Mouse (Mus musculus): ENCODE measurements around the gene Tgfb3. TPM values are rescaled to one million over a fixed set of nuclear protein-coding genes. Genes with fewer than 3 reads are reported as not detected.

The Tgfb3 gene
- polyA plus RNA-seq, 1 experiment from 2014 or later = 15.3 TPM

DNA sequence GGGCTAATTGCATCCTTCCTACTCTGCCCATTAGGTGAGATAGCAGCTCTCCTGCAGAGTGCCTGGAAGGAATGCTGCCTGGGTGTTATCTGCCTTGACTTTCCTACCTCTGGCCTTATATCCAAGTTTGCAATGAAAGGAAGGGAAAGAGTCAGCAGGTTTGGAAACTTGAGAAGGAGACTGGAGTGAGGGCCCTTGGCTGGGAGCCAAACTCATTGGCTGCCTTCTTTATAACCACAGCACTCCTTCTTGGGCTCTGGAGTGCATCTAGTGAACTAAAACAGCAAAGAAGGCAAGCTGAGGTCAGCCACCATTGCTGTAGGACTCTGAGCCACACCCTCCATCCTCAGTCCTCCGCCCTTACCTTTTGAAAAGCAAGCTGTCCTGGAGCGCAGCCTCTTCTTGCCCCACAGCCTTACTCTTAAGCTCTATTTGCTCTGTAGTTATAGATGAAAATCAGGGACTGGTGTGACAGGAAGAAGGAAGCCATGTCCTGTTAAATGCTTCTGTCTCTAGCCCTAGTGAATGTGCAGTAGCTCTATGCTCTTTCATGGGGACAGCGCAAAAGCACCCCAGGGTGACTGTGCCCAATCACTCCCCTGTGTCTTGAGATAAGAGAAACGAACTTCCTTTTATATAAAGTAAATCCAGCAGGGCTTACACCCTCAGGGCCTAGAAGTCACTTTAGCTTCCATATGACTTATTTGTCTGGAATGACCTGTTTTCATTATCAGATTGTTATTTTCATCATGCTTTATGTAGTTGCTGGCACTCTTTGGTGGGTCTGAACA, 55.6 kb downstream of the Tgfb3 start:
- WGBS = 73% methylated on average over 4 of the region's 4 CpGs
- 0 out of 2 replicates have a peak, but pooled peaks cover 3% of the 10 kb centered on the region for H3K36me3 ChIP-seq
- 0 out of 2 replicates have a peak overlapping the region, but pooled peaks have one; percentile 31 for H3K27ac ChIP-seq

DNA sequence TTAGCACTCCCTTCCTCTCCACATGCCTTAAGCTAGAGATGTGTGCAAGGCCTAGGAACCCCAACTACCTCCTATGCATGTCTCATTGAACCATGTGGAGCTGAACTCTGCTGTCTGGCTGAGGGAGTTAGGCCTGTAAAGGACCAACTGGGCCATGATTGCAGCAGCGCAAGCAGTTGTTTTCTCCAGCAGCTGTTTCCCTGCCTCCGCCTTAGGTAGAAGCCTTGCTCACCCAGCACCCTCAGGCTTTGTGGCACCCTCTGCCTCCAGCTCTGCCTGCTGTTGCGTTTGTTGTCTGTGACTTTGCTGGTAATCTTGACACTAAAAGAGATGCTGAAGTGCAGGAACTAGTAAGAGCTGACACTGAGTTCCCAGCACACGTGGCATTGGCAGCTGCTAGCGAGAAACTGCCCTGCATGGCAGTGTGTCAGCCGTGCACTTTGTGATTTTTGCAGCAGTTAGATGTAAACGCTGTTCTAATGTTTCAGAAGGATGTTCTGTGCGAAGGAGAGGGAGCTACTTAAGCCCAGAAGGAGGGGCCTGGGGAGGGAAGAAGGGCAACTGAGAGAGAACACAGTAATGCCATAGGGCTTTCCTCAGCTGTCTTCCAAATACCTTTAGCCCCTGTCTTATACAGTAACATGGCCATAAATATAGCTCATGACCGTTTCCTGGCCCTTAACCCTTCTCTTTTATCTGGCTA, 56.4 kb downstream of the Tgfb3 start:
- Histone ChIP-seq H3K27me3 (ENCODE audit: insufficient read depth, poor library complexity, severe bottlenecking) (no peaks in the 10 kb centered on the region), H3K9me3 (no peaks in the 10 kb centered on the region), H3K4me3 (no peak overlapping the region), H3K36me3 (0 out of 2 replicates have a peak, but pooled peaks cover 3% of the 10 kb centered on the region), H3K4me1 (peaks cover 45% of the 10 kb centered on the region), H3K27ac (peak overlapping the region; percentile 36)
- 64% methylated on average over 9 of the region's 9 CpGs for WGBS
- DNase-seq (ENCODE audit: low spot score) = no peak

More for the DNA sequence above, 55.6 kb downstream of the Tgfb3 start:
- DNase-seq (ENCODE audit: low spot score) = no peak
- Histone ChIP-seq H3K4me1 (peaks cover 53% of the 10 kb centered on the region), H3K27me3 (ENCODE audit: insufficient read depth, poor library complexity, severe bottlenecking) (no peaks in the 10 kb centered on the region), H3K9me3 (no peaks in the 10 kb centered on the region), H3K4me3 (no peak overlapping the region)

DNA sequence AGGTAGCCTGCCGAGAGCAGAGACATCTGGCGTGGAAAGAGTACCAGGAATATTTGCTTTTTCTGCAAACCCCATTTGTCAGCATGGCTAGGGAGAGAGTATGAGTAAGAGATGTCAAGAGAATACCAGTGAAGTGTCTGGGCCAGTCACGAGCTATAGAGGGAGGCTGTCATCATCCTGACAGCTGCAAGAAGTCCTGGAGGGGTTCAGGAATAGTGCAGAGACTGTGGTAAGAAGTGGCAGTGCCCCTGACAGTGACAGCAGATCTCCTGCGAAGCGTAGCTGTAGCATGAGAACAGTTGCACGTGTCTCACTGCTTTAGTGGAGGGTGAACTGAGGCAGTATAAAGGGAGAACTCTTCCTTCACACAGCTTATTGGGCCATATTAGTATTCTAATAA, 57.3 kb downstream of the Tgfb3 start:
- DNase-seq (ENCODE audit: low spot score) = no peak
- no peak overlapping the region for H3K4me3 ChIP-seq
- peaks cover 37% of the 10 kb centered on the region for H3K4me1 ChIP-seq
- WGBS = 51% methylated on average over 6 of the region's 6 CpGs
- no peaks in the 10 kb centered on the region for H3K27me3 ChIP-seq (ENCODE audit: insufficient read depth, poor library complexity, severe bottlenecking)
- 0 out of 2 replicates have a peak, but pooled peaks cover 3% of the 10 kb centered on the region for H3K36me3 ChIP-seq
- no peaks in the 10 kb centered on the region for H3K9me3 ChIP-seq
- H3K27ac ChIP-seq = 0 out of 2 replicates have a peak overlapping the region, but pooled peaks have one; percentile 16

DNA sequence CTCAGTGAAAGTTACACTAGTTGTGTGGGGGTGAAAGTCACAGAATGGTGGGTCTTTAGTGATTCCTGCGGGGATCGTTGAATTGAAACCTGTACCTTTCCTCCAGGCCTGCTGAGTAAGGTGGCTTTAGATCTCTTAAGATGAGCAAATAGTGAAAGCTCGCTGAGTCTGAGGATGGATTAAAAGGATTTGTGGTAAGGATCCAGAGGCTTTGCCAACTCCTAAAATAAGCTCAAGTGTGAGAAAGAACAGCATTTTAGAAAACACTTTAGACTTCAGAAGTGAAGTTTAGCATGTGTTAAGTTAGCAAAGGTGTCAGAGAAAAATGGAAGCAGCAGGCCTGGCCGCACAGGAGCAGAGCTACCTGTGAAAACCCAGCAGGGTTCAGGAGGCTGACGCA, 61.5 kb downstream of the Tgfb3 start:
- H3K27ac ChIP-seq = no peak overlapping the region
- H3K4me1 ChIP-seq = peaks cover 22% of the 10 kb centered on the region
- no peaks in the 10 kb centered on the region for H3K27me3 ChIP-seq (ENCODE audit: insufficient read depth, poor library complexity, severe bottlenecking)
- no peak for DNase-seq (ENCODE audit: low spot score)
- H3K4me3 ChIP-seq = no peak overlapping the region
- peaks cover 10% of the 10 kb centered on the region for H3K36me3 ChIP-seq
- WGBS = 62% methylated on average over 5 of the region's 5 CpGs
- no peaks in the 10 kb centered on the region for H3K9me3 ChIP-seq

DNA sequence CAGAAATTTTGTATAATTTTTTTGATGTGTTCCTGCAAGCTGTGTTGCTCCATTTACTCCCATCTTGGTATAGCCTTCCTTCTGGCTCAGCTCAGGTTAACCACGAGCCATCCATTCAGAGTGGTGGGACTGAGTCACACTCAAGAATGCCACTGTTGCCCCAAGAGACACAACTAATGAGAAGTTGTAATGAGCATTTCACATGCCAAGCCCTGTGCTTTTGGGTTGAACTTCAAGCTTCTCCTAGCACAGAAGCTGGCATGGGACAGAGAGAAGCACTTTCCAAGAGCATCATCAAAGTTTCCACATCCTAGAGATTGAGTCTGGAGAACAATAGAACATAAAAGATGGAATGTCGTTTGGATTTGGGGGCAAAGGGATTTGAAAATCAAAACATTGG, 63.7 kb downstream of the Tgfb3 start:
- Histone ChIP-seq H3K36me3 (peaks cover 10% of the 10 kb centered on the region), H3K27me3 (ENCODE audit: insufficient read depth, poor library complexity, severe bottlenecking) (no peaks in the 10 kb centered on the region), H3K4me3 (no peak overlapping the region), H3K9me3 (no peaks in the 10 kb centered on the region), H3K4me1 (peaks cover under 1% of the 10 kb centered on the region; the same call in 1 of the 2 replicates), H3K27ac (no peak overlapping the region)
- no peak for DNase-seq (ENCODE audit: low spot score)
- 74% methylated on average over 2 of the region's 2 CpGs for WGBS

DNA sequence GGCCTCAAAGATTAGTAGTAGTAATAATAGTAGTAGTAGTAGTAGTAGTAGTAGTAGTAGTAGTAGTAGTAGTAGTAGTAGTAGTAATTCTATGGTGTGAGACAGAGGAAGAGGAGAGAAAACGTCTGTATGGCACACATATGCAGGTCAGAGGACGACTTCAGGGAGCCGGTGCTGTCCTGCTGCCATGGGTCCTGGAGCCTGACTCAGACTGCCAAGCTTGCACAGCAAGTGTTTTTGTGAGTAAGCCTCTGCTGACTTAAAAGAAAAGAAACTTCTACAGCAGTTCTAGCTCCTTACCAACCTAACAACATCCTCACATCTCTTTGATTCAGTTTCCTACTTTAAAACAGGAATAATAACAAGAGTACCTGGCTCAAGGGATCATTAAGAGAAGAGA, 64.2 kb downstream of the Tgfb3 start:
- no peaks in the 10 kb centered on the region for H3K4me1 ChIP-seq
- H3K4me3 ChIP-seq = no peak overlapping the region
- no peak for DNase-seq (ENCODE audit: low spot score)
- H3K27me3 ChIP-seq (ENCODE audit: insufficient read depth, poor library complexity, severe bottlenecking) = no peaks in the 10 kb centered on the region
- 93% methylated on average over 3 of the region's 3 CpGs for WGBS
- peaks cover 10% of the 10 kb centered on the region for H3K36me3 ChIP-seq
- no peak overlapping the region for H3K27ac ChIP-seq
- no peaks in the 10 kb centered on the region for H3K9me3 ChIP-seq

DNA sequence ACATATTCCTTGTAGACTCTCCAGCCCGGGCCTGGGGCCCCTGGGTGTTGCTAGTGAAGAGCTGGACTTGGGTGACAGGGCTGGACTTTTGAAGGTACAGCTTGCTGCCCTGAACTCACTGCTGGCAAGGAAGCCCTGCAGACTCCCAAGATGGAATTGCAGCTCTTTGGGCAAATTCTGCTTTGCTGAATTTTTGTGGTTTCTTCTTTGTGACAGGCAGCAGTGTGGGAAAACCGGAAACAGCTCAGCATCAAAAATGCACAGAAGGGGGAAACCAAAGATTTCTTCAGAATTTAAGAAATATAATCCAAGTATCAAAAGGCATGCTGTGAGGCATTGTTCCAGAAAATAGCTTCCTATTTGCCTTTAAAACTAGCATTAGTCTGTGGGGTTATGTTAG, 64.7 kb downstream of the Tgfb3 start:
- H3K27ac ChIP-seq = no peak overlapping the region
- H3K9me3 ChIP-seq = no peaks in the 10 kb centered on the region
- no peak overlapping the region for H3K4me3 ChIP-seq
- no peaks in the 10 kb centered on the region for H3K27me3 ChIP-seq (ENCODE audit: insufficient read depth, poor library complexity, severe bottlenecking)
- H3K4me1 ChIP-seq = peaks cover under 1% of the 10 kb centered on the region; the same call in 1 of the 2 replicates
- no peak for DNase-seq (ENCODE audit: low spot score)
- 90% methylated on average over 2 of the region's 2 CpGs for WGBS
- H3K36me3 ChIP-seq = peaks cover 10% of the 10 kb centered on the region

DNA sequence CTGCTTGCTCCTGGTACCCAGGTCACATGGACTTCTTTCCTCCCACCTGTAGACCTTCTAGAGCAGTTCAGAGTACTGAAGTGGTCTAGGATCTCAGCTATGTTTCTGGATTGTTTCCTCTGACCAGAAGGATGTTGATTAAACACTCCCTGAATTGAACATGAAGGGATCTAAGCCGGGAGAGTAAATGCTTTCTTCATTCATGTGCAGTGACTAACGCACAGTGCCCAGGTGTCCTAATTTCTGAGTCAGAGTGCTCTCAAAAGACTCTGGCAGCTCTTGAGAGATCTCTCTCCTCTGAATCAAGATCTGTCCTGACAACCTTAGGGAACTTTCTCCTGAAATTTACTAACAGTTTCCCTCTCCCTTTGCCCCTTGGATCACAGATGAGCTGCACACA, 66.6 kb downstream of the Tgfb3 start:
- WGBS = 84% methylated on average over 2 of the region's 2 CpGs
- no peak for DNase-seq (ENCODE audit: low spot score)
- H3K4me1 ChIP-seq = peaks cover 18% of the 10 kb centered on the region
- no peak overlapping the region for H3K27ac ChIP-seq
- H3K36me3 ChIP-seq = peaks cover 10% of the 10 kb centered on the region
- no peaks in the 10 kb centered on the region for H3K9me3 ChIP-seq
- H3K27me3 ChIP-seq (ENCODE audit: insufficient read depth, poor library complexity, severe bottlenecking) = no peaks in the 10 kb centered on the region
- no peak overlapping the region for H3K4me3 ChIP-seq

DNA sequence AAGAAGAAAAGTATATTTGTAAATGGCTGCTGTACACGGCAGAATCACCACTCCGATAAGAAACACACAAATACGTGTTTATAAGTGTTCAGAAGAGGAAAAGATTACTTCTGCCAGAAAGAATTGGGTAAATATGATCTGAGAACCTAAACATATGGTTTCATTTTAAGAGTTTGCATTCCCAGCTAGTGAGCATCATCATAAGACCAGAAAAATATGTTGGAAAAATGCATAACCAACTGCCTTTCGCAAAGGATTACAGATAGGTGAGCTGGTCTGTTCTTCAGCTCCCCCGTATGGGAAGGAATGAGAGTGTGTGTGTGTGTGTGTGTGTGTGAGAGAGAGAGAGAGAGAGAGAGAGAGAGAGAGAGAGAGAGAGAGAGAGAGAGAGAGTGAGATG, 68.2 kb downstream of the Tgfb3 start:
- DNase-seq (ENCODE audit: low spot score) = no peak
- 84% methylated on average over 5 of the region's 5 CpGs for WGBS
- Histone ChIP-seq H3K9me3 (no peaks in the 10 kb centered on the region), H3K27me3 (ENCODE audit: insufficient read depth, poor library complexity, severe bottlenecking) (no peaks in the 10 kb centered on the region), H3K4me3 (no peak overlapping the region), H3K36me3 (peaks cover 10% of the 10 kb centered on the region), H3K27ac (no peak overlapping the region), H3K4me1 (peaks cover 22% of the 10 kb centered on the region)

DNA sequence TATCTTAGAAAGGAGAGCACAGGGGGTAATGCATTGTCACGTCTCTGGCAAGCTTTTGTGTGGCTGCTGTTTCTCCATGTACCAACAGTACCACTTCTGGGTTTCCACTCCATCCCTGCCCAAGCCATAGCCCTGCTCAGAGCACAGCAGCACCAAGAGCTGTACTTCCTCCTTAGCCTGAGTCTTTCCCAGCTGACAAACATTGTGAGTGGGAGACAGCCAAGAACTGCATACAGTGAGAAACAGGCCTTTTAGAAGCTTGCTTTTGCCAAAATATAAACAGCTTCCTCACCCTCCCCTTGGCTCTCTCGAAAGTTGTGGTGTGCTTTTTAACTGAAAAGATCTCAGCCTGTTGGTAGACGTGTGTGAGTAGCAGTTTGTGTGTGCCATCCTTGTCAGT, 71.5 kb downstream of the Tgfb3 start:
- no peaks in the 10 kb centered on the region for H3K9me3 ChIP-seq
- no peak overlapping the region for H3K4me3 ChIP-seq
- no peak for DNase-seq (ENCODE audit: low spot score)
- H3K27me3 ChIP-seq (ENCODE audit: insufficient read depth, poor library complexity, severe bottlenecking) = no peaks in the 10 kb centered on the region
- H3K4me1 ChIP-seq = peaks cover 22% of the 10 kb centered on the region
- H3K27ac ChIP-seq = peak overlapping the region; percentile 79
- 58% methylated on average over 3 of the region's 3 CpGs for WGBS
- H3K36me3 ChIP-seq = no peaks in the 10 kb centered on the region

Other genes with a start within 250 kb of the Tgfb3 start
- 104 and 114 TPM in 2 replicates for gene Ift43, start 3.5 kb upstream of the Tgfb3 start, polyA plus RNA-seq (2016; fragmentation: Nextera tagmentation; extraction: Ambion mirVana)
- gene Gpatch2l, start 162.8 kb upstream of the Tgfb3 start, polyA plus RNA-seq (2016; fragmentation: Nextera tagmentation; extraction: Ambion mirVana) = 15.7 and 17.6 TPM in 2 replicates